Mouse (Mus musculus): ENCODE data around the gene Disp3. TPM values are rescaled to one million over a fixed set of nuclear protein-coding genes. Genes with fewer than 3 reads are reported as not detected.

Disp3 gene
- polyA plus RNA-seq, 1 experiment from 2014 or later: 0.16 TPM

DNA sequence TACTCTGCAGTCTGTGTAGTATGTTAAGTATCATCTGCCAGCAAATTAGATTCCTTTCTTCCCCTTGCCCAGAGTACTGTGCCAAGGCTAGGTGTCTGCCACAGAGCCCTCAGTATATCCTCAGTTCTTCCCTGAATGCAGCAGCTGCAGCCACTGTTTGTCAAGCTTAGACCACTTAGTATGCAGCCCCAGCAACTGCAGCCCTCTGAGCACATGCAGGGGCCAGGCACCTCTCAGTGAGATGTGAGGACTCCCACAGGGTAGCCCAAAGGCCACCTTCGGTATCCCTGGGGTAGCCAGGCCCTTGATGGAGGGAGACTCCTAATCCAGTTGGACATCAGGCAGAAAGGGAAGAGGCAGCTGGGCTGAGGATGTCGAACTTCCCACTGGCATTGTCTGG, 14.5 kb downstream of the Disp3 start:
- H3K27me3 ChIP-seq (ENCODE audit: insufficient read depth, low read length): peaks cover 35% of the 10 kb centered on the region
- no peaks in the 10 kb centered on the region for H3K9me3 ChIP-seq (ENCODE audit: low read length)

GRCm38 (mm10) chr4:148271656-148272055, 16.1 kb downstream of the Disp3 start:
- Histone ChIP-seq H3K27ac (ENCODE audit: low read length) (no peak overlapping the region), H3K9ac (replicated peaks; ENCODE audit: low read length) (no peak overlapping the region), H3K4me1 (ENCODE audit: insufficient read depth, low read length) (no peaks in the 10 kb centered on the region), H3K9me3 (ENCODE audit: low read length) (0 out of 2 replicates have a peak, but pooled peaks cover 4% of the 10 kb centered on the region), H3K4me2 (replicated peaks; ENCODE audit: low read depth, low read length) (peak overlapping the region; percentile 38), H3K4me3 (ENCODE audit: low read length) (peak overlapping the region; percentile 26), H3K36me3 (ENCODE audit: insufficient read depth, low read length) (no peaks in the 10 kb centered on the region), H3K27me3 (ENCODE audit: insufficient read depth, low read length) (peaks cover 33% of the 10 kb centered on the region)
- ATAC-seq (ENCODE audit: low FRiP score, low TSS enrichment): no peak
- 3% methylated on average over 39 of the region's 39 CpGs for WGBS

More for the DNA sequence above, 14.5 kb downstream of the Disp3 start:
- WGBS: 39% methylated on average over 2 of the region's 2 CpGs
- Histone ChIP-seq H3K4me3 (ENCODE audit: low read length) (no peak overlapping the region), H3K36me3 (ENCODE audit: insufficient read depth, low read length) (no peaks in the 10 kb centered on the region), H3K9ac (replicated peaks; ENCODE audit: low read length) (no peak overlapping the region), H3K4me2 (replicated peaks; ENCODE audit: low read depth, low read length) (no peak overlapping the region), H3K4me1 (ENCODE audit: insufficient read depth, low read length) (no peaks in the 10 kb centered on the region), H3K27ac (ENCODE audit: low read length) (no peak overlapping the region)
- no peak for ATAC-seq (ENCODE audit: low FRiP score, low TSS enrichment)

- WGBS: 87% methylated on average over 6 of the region's 6 CpGs
- no peak for ATAC-seq (ENCODE audit: low FRiP score, low TSS enrichment)
- no peak overlapping the region for H3K4me3 ChIP-seq (ENCODE audit: low read length)
Observed at GRCm38 (mm10) chr4:148266973-148267507, 20.7 kb downstream of the Disp3 start.

GRCm38 (mm10) chr4:148259941-148260340, 27.8 kb downstream of the Disp3 start:
- Histone ChIP-seq H3K4me1 (ENCODE audit: insufficient read depth, low read length) (no peaks in the 10 kb centered on the region), H3K27ac (ENCODE audit: low read length) (no peak overlapping the region), H3K4me3 (ENCODE audit: low read length) (no peak overlapping the region), H3K27me3 (ENCODE audit: insufficient read depth, low read length) (no peaks in the 10 kb centered on the region), H3K36me3 (ENCODE audit: insufficient read depth, low read length) (no peaks in the 10 kb centered on the region), H3K9ac (replicated peaks; ENCODE audit: low read length) (no peak overlapping the region), H3K4me2 (replicated peaks; ENCODE audit: low read depth, low read length) (no peak overlapping the region), H3K9me3 (ENCODE audit: low read length) (no peaks in the 10 kb centered on the region)
- WGBS: 92% methylated on average over 4 of the region's 4 CpGs
- ATAC-seq (ENCODE audit: low FRiP score, low TSS enrichment): no peak

More at GRCm38 (mm10) chr4:148266973-148267507, 20.7 kb downstream of the Disp3 start:
- Histone ChIP-seq H3K4me2 (replicated peaks; ENCODE audit: low read depth, low read length) (no peak overlapping the region), H3K27me3 (ENCODE audit: insufficient read depth, low read length) (peaks cover 20% of the 10 kb centered on the region), H3K9me3 (ENCODE audit: low read length) (0 out of 2 replicates have a peak, but pooled peaks cover 4% of the 10 kb centered on the region), H3K36me3 (ENCODE audit: insufficient read depth, low read length) (no peaks in the 10 kb centered on the region), H3K9ac (replicated peaks; ENCODE audit: low read length) (no peak overlapping the region), H3K4me1 (ENCODE audit: insufficient read depth, low read length) (no peaks in the 10 kb centered on the region), H3K27ac (ENCODE audit: low read length) (no peak overlapping the region)

DNA sequence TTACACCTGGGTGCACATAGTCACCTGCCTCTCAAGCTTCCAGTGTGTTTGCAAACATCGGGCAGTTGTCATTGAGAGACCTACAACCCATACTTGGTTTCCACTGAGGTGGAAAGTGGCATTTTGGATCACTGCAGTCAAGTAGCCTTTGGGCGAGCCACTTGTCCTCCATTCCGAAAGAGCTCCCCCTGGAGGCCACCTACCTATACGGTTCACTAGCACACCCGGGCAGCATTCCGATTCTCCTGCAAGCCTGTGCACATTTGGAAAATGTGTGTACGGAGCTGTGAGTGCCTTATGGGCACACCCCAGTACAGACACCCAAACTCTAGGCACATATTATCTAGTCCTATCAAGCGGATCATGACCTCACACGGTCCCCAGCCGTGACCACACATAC, 38.4 kb downstream of the Disp3 start:
- no peak for ATAC-seq (ENCODE audit: low FRiP score, low TSS enrichment)
- Histone ChIP-seq H3K9me3 (ENCODE audit: low read length) (peaks cover 13% of the 10 kb centered on the region; the same call in 1 of the 2 replicates), H3K4me3 (ENCODE audit: low read length) (no peak overlapping the region), H3K27me3 (ENCODE audit: insufficient read depth, low read length) (no peaks in the 10 kb centered on the region), H3K4me1 (ENCODE audit: insufficient read depth, low read length) (no peaks in the 10 kb centered on the region), H3K4me2 (replicated peaks; ENCODE audit: low read depth, low read length) (no peak overlapping the region), H3K27ac (ENCODE audit: low read length) (no peak overlapping the region), H3K36me3 (ENCODE audit: insufficient read depth, low read length) (no peaks in the 10 kb centered on the region), H3K9ac (replicated peaks; ENCODE audit: low read length) (no peak overlapping the region)
- 44% methylated on average over 10 of the region's 10 CpGs for whole genome bisulfite sequencing

GRCm38 (mm10) chr4:148240387-148240786, 47.4 kb downstream of the Disp3 start:
- H3K27ac ChIP-seq (ENCODE audit: low read length): no peak overlapping the region
- H3K9me3 ChIP-seq (ENCODE audit: low read length): peaks cover 3% of the 10 kb centered on the region; the same call in 1 of the 2 replicates
- H3K27me3 ChIP-seq (ENCODE audit: insufficient read depth, low read length): no peaks in the 10 kb centered on the region
- H3K36me3 ChIP-seq (ENCODE audit: insufficient read depth, low read length): no peaks in the 10 kb centered on the region
- no peak overlapping the region for H3K9ac ChIP-seq (replicated peaks; ENCODE audit: low read length)
- no peak for ATAC-seq (ENCODE audit: low FRiP score, low TSS enrichment)
- no peaks in the 10 kb centered on the region for H3K4me1 ChIP-seq (ENCODE audit: insufficient read depth, low read length)
- H3K4me3 ChIP-seq (ENCODE audit: low read length): no peak overlapping the region
- H3K4me2 ChIP-seq (replicated peaks; ENCODE audit: low read depth, low read length): no peak overlapping the region
- WGBS: 83% methylated on average over 9 of the region's 9 CpGs

DNA sequence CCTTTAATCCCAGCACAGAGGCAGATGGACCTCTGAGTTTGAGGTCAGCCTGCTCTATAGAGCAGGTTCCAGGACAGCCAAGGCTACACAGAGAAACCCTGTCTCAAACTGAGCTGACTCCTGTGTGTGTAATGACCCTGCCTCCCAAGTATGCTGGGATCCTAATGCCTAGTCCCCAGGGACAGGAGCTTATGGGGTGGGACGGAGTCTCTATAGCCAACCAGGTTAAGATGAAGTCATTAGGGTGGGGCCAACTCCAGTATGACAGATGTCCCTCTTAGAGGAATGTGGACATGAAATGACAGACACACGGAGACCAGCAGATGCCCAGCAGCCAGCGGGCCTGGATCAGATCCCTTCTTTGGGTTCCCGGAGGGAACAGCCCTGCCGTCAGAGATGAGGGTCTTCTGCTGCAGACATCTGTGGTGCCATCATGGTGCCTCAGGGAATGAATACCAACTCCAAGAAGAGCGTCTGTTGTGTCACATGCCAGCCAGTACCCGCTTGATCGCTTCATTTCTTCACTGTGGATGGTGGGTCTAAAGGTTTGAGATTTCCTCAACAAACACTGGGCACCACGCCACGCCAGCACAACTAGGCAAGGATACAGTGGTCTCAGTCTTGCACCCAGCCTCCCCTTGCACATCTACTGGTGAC, 48.2 kb downstream of the Disp3 start:
- Histone ChIP-seq H3K27me3 (ENCODE audit: insufficient read depth, low read length) (no peaks in the 10 kb centered on the region), H3K4me2 (replicated peaks; ENCODE audit: low read depth, low read length) (no peak overlapping the region), H3K36me3 (ENCODE audit: insufficient read depth, low read length) (no peaks in the 10 kb centered on the region), H3K4me3 (ENCODE audit: low read length) (no peak overlapping the region), H3K9ac (replicated peaks; ENCODE audit: low read length) (no peak overlapping the region), H3K4me1 (ENCODE audit: insufficient read depth, low read length) (no peaks in the 10 kb centered on the region), H3K9me3 (ENCODE audit: low read length) (no peaks in the 10 kb centered on the region), H3K27ac (ENCODE audit: low read length) (no peak overlapping the region)
- ATAC-seq (ENCODE audit: low FRiP score, low TSS enrichment): no peak
- 93% methylated on average over 10 of the region's 10 CpGs for WGBS

- Histone ChIP-seq H3K9ac (replicated peaks; ENCODE audit: low read length) (no peak overlapping the region), H3K27ac (ENCODE audit: low read length) (no peak overlapping the region), H3K9me3 (ENCODE audit: low read length) (no peaks in the 10 kb centered on the region), H3K4me2 (replicated peaks; ENCODE audit: low read depth, low read length) (no peak overlapping the region), H3K4me1 (ENCODE audit: insufficient read depth, low read length) (no peaks in the 10 kb centered on the region), H3K27me3 (ENCODE audit: insufficient read depth, low read length) (no peaks in the 10 kb centered on the region), H3K36me3 (ENCODE audit: insufficient read depth, low read length) (no peaks in the 10 kb centered on the region), H3K4me3 (ENCODE audit: low read length) (no peak overlapping the region)
- 55% methylated on average over 6 of the region's 6 CpGs for WGBS
- ATAC-seq (ENCODE audit: low FRiP score, low TSS enrichment): no peak
Observed at GRCm38 (mm10) chr4:148238919-148239318, 48.8 kb downstream of the Disp3 start.

- Histone ChIP-seq H3K27me3 (ENCODE audit: insufficient read depth, low read length) (no peaks in the 10 kb centered on the region), H3K27ac (ENCODE audit: low read length) (no peak overlapping the region), H3K9ac (replicated peaks; ENCODE audit: low read length) (no peak overlapping the region), H3K4me1 (ENCODE audit: insufficient read depth, low read length) (no peaks in the 10 kb centered on the region), H3K36me3 (ENCODE audit: insufficient read depth, low read length) (no peaks in the 10 kb centered on the region), H3K4me3 (ENCODE audit: low read length) (no peak overlapping the region), H3K4me2 (replicated peaks; ENCODE audit: low read depth, low read length) (no peak overlapping the region), H3K9me3 (ENCODE audit: low read length) (no peaks in the 10 kb centered on the region)
- ATAC-seq (ENCODE audit: low FRiP score, low TSS enrichment): 0 out of 2 replicates have a peak, but pooled peaks have one; percentile 28
- WGBS: 36% methylated on average over 9 of the region's 9 CpGs
Observed at GRCm38 (mm10) chr4:148238218-148238617, 49.5 kb downstream of the Disp3 start.

GRCm38 (mm10) chr4:148236664-148237063, 51.1 kb downstream of the Disp3 start:
- H3K9ac ChIP-seq (replicated peaks; ENCODE audit: low read length): no peak overlapping the region
- no peaks in the 10 kb centered on the region for H3K27me3 ChIP-seq (ENCODE audit: insufficient read depth, low read length)
- H3K27ac ChIP-seq (ENCODE audit: low read length): no peak overlapping the region
- WGBS: 80% methylated on average over 8 of the region's 8 CpGs
- H3K4me2 ChIP-seq (replicated peaks; ENCODE audit: low read depth, low read length): no peak overlapping the region
- no peak overlapping the region for H3K4me3 ChIP-seq (ENCODE audit: low read length)
- no peaks in the 10 kb centered on the region for H3K36me3 ChIP-seq (ENCODE audit: insufficient read depth, low read length)
- H3K4me1 ChIP-seq (ENCODE audit: insufficient read depth, low read length): no peaks in the 10 kb centered on the region
- H3K9me3 ChIP-seq (ENCODE audit: low read length): no peaks in the 10 kb centered on the region
- ATAC-seq (ENCODE audit: low FRiP score, low TSS enrichment): no peak
